Mouse (Mus musculus) MEL (cell line): ENCODE measurements at regions not wholly inside any gene's neighbourhood (a gene's known extent, or its start where the extent isn't known, plus 50 kb on each side); places are given as distances from the start of the nearest gene placed in this dataset.

Experiments
- DNase-seq: peaks from one replicate; pipeline ENCODE4 v3.0.0; 2011; ENCODE audit warnings: low read depth, low spot score
- H3K27ac ChIP-seq: 2 replicates; pipeline ENCODE4 v1.5.1; 2012; ENCODE audit warnings: low read depth, mild to moderate bottlenecking, control low read depth, low read length, moderate library complexity; ENCODE audit not compliant: control insufficient read depth
- H3K27me3 ChIP-seq, 2 experiments: fragments of 150-350 bp in 1 of 2; sonication (generic) in 1 of 2; 2 replicates each; pipeline ENCODE4 v1.6.1; 2012; ENCODE audit warnings: low read length in 2 of 2, mild to moderate bottlenecking in 2 of 2, improper control_type of control experiment in 1 of 2, moderate library complexity in 1 of 2; ENCODE audit not compliant: insufficient read depth in 2 of 2, control insufficient read depth in 1 of 2
- H3K36me3 ChIP-seq, 2 experiments: 2 replicates each; pipeline ENCODE4 v1.6.1; 2012 to 2014; ENCODE audit warnings: low read length in 2 of 2, improper control_type of control experiment in 1 of 2, inconsistent platforms in 1 of 2, mild to moderate bottlenecking in 1 of 2; ENCODE audit not compliant: insufficient read depth in 2 of 2, control insufficient read depth in 1 of 2
- H3K4me1 ChIP-seq, 2 experiments: fragments of 150-350 bp in 1 of 2; sonication (generic) in 1 of 2; 2 replicates each; pipeline ENCODE4 v1.6.1; 2012; ENCODE audit warnings: low read length in 2 of 2, improper control_type of control experiment in 1 of 2, mild to moderate bottlenecking in 1 of 2; ENCODE audit not compliant: insufficient read depth in 2 of 2, control insufficient read depth in 1 of 2
- H3K4me3 ChIP-seq, 2 experiments: fragments of 150-350 bp in 1 of 2; sonication (generic) in 1 of 2; 2 replicates each; pipeline ENCODE4 v1.5.1; 2012; ENCODE audit warnings: low read depth in 2 of 2, low read length in 2 of 2, mild to moderate bottlenecking in 2 of 2, moderate library complexity in 2 of 2, control low read depth in 1 of 2, improper control_type of control experiment in 1 of 2; ENCODE audit not compliant: control insufficient read depth in 1 of 2, insufficient read depth in 1 of 2
- H3K79me2 ChIP-seq: 2 replicates; pipeline ENCODE4 v1.6.1; 2012; ENCODE audit warnings: mild to moderate bottlenecking, low read length, moderate library complexity; ENCODE audit not compliant: control insufficient read depth, poor library complexity, insufficient read depth
- H3K9ac ChIP-seq: 2 replicates; pipeline ENCODE4 v1.6.1; 2012; ENCODE audit warnings: low read depth, mild to moderate bottlenecking, control low read depth, low read length, moderate library complexity; ENCODE audit not compliant: control insufficient read depth, poor library complexity, severe bottlenecking
- H3K9me3 ChIP-seq: fragments of 150-350 bp; sonication (generic); replicated peaks from 2 replicates; pipeline ENCODE4 v1.6.1; 2012; ENCODE audit warnings: mild to moderate bottlenecking, low read length, improper control_type of control experiment, moderate library complexity; ENCODE audit not compliant: insufficient read depth
- BHLHE40 ChIP-seq: IDR thresholded peaks from 2 replicates; pipeline ENCODE4 v1.6.1; 2012; ENCODE audit warnings: low read depth, mild to moderate bottlenecking, inconsistent platforms, low read length, improper control_type of control experiment, borderline replicate concordance
- CHD1 ChIP-seq: IDR thresholded peaks from 2 replicates; pipeline ENCODE4 v1.6.1; 2012; ENCODE audit warnings: low read depth, mild to moderate bottlenecking, inconsistent platforms, low read length, improper control_type of control experiment
- CHD2 ChIP-seq: IDR thresholded peaks from 2 replicates; pipeline ENCODE4 v1.6.1; 2011; ENCODE audit warnings: low read length, improper control_type of control experiment
- CTCF ChIP-seq, 3 experiments: IDR thresholded peaks in 2 of 3; conservative IDR thresholded peaks in 1 of 3; 2 replicates each; pipeline ENCODE4 v1.5.1; 2011 to 2012; ENCODE audit warnings: low read length in 3 of 3, low read depth in 2 of 3, mild to moderate bottlenecking in 2 of 3, improper control_type of control experiment in 1 of 3, inconsistent platforms in 1 of 3, mixed read lengths in 1 of 3, moderate library complexity in 1 of 3; ENCODE audit not compliant: control insufficient read depth in 1 of 3, insufficient read depth in 1 of 3, poor library complexity in 1 of 3, severe bottlenecking in 1 of 3
- E2F4 ChIP-seq: IDR thresholded peaks from 2 replicates; pipeline ENCODE4 v1.6.1; 2011; ENCODE audit warnings: low read depth, low read length, improper control_type of control experiment, borderline replicate concordance
- EP300 ChIP-seq, 2 experiments: IDR thresholded peaks; 2 replicates each; pipeline ENCODE4 v1.6.1; 2011; ENCODE audit warnings: improper control_type of control experiment in 2 of 2, low read length in 2 of 2, low read depth in 1 of 2, mild to moderate bottlenecking in 1 of 2
- GATA1 ChIP-seq: IDR thresholded peaks from 2 replicates; pipeline ENCODE4 v1.6.1; 2011; ENCODE audit warnings: low read depth, low read length, improper control_type of control experiment
- HCFC1 ChIP-seq: IDR thresholded peaks from 2 replicates; pipeline ENCODE4 v1.6.1; 2012; ENCODE audit warnings: low read depth, mild to moderate bottlenecking, inconsistent platforms, low read length, improper control_type of control experiment, moderate library complexity
- KAT2A ChIP-seq: conservative IDR thresholded peaks from 2 replicates; pipeline ENCODE4 v1.6.1; 2012; ENCODE audit warnings: low read depth, low read length, improper control_type of control experiment, inconsistent platforms
- MAX ChIP-seq: IDR thresholded peaks from 2 replicates; pipeline ENCODE4 v1.6.1; 2011; ENCODE audit warnings: low read length, improper control_type of control experiment
- MYB ChIP-seq: IDR thresholded peaks from 2 replicates; pipeline ENCODE4 v1.6.1; 2011; ENCODE audit warnings: mild to moderate bottlenecking, low read depth, low read length, improper control_type of control experiment
- MYC ChIP-seq: IDR thresholded peaks from 2 replicates; pipeline ENCODE4 v1.6.1; 2011; ENCODE audit warnings: low read depth, mild to moderate bottlenecking, low read length, improper control_type of control experiment, moderate library complexity
- NRF1 ChIP-seq: IDR thresholded peaks from 2 replicates; pipeline ENCODE4 v1.6.1; 2014; ENCODE audit warnings: low read depth, mild to moderate bottlenecking, inconsistent platforms, low read length, improper control_type of control experiment, moderate library complexity; ENCODE audit not compliant: poor library complexity, insufficient read depth, severe bottlenecking
- POLR2AphosphoS2 ChIP-seq: IDR thresholded peaks from 2 replicates; pipeline ENCODE4 v1.6.1; 2011; ENCODE audit warnings: low read length, improper control_type of control experiment
- RCOR1 ChIP-seq: IDR thresholded peaks from 2 replicates; pipeline ENCODE4 v1.6.1; 2012; ENCODE audit warnings: low read depth, mild to moderate bottlenecking, inconsistent platforms, low read length, improper control_type of control experiment
- TAL1 ChIP-seq: IDR thresholded peaks from 2 replicates; pipeline ENCODE4 v1.6.1; 2012; ENCODE audit warnings: mild to moderate bottlenecking, inconsistent platforms, low read length, moderate library complexity, mixed read lengths
- TBP ChIP-seq: IDR thresholded peaks from 2 replicates; pipeline ENCODE4 v1.8.0; 2011; ENCODE audit warnings: low read depth, low read length, improper control_type of control experiment
- TCF12 ChIP-seq: IDR thresholded peaks from 2 replicates; pipeline ENCODE4 v1.6.1; 2014; ENCODE audit warnings: low read depth, mild to moderate bottlenecking, inconsistent platforms, low read length, improper control_type of control experiment, moderate library complexity
- USF1 ChIP-seq: IDR thresholded peaks from 2 replicates; pipeline ENCODE4 v1.6.1; 2014; ENCODE audit warnings: low read depth, mild to moderate bottlenecking, inconsistent platforms, low read length, improper control_type of control experiment, moderate library complexity
- ZKSCAN1 ChIP-seq: IDR thresholded peaks from 2 replicates; pipeline ENCODE4 v1.6.1; 2012; ENCODE audit warnings: low read depth, mild to moderate bottlenecking, inconsistent platforms, low read length, improper control_type of control experiment, moderate library complexity
- ZMIZ1 ChIP-seq: IDR thresholded peaks from 2 replicates; pipeline ENCODE4 v1.6.1; 2012; ENCODE audit warnings: low read depth, mild to moderate bottlenecking, inconsistent platforms, low read length, improper control_type of control experiment, moderate library complexity

- Histone ChIP-seq H3K79me2 (no peaks in the 10 kb centered on the region), H3K27ac (peak overlapping the region; percentile 26; the same call in 1 of the 2 replicates), H3K4me3 (no peak overlapping the region), H3K4me1 (peaks cover 8 to 9% of the 10 kb centered on the region in 2 experiments), H3K27me3 (no peaks in the 10 kb centered on the region), H3K9ac (no peak overlapping the region), H3K9me3 (no peaks in the 10 kb centered on the region), H3K36me3 (peaks cover 0 to 9% of the 10 kb centered on the region in 2 experiments; a peak in 2 of 4 replicates)
- no peak for DNase-seq
- TF ChIP-seq CHD2 (no peak), TAL1 (no peak), KAT2A (no peak), E2F4 (no peak), TCF12 (peak; percentile 55; the same call in 1 of the 2 replicates), MYC (no peak), EP300 (IDR thresholded peaks at IDR 0.05; ENCODE audit: low read depth in 1 of 2, low read length in 2 of 2) (peak; percentile 35 to 68; a peak in 3 of 4 replicates), BHLHE40 (no peak), RCOR1 (0 out of 2 replicates have a peak, but pooled peaks have one; percentile 19), TBP (no peak), HCFC1 (no peak), CTCF (IDR thresholded peaks at IDR 0.05 in 2 of 3, conservative IDR thresholded peaks at IDR 0.05 in 1 of 3; ENCODE audit: control insufficient read depth in 1 of 3, insufficient read depth in 1 of 3, low read depth in 2 of 3, low read length in 3 of 3, poor library complexity in 1 of 3, severe bottlenecking in 1 of 3) (no peak), GATA1 (peak; percentile 64), POLR2AphosphoS2 (no peak)
Observed at GRCm38 (mm10) chr10:17493137-17493536, 229.9 kb upstream of the Cited2 start.

GRCm38 (mm10) chr10:17496831-17497230 lies 226.2 kb upstream of the Cited2 start:
- Histone ChIP-seq H3K4me1 (peaks cover 8 to 9% of the 10 kb centered on the region in 2 experiments), H3K4me3 (no peak overlapping the region), H3K79me2 (no peaks in the 10 kb centered on the region), H3K27me3 (no peaks in the 10 kb centered on the region), H3K9ac (no peak overlapping the region), H3K27ac (no peak overlapping the region), H3K36me3 (peaks cover 0 to 9% of the 10 kb centered on the region in 2 experiments; a peak in 2 of 4 replicates), H3K9me3 (no peaks in the 10 kb centered on the region)
- no peak for TF ChIP-seq MAX
- TF ChIP-seq BHLHE40: no peak
- no peak for TF ChIP-seq TCF12
- TF ChIP-seq CHD1: no peak
- no peak for TF ChIP-seq ZKSCAN1
- no peak for TF ChIP-seq USF1
- TF ChIP-seq ZMIZ1: no peak
- TF ChIP-seq NRF1: no peak
- TF ChIP-seq TAL1: no peak
- TF ChIP-seq EP300 (IDR thresholded peaks at IDR 0.05; ENCODE audit: low read depth in 1 of 2, low read length in 2 of 2): no peak
- TF ChIP-seq MYB: no peak
- no peak for DNase-seq
